Mouse (Mus musculus): Measurements from ENCODE around the gene Ptprt.

The Ptprt gene

GRCm38 (mm10) chr2:162581651-162582050 is 79.3 kb downstream of the Ptprt start:
- in situ Hi-C loops (cut with MboI), result no loop called here

- in situ Hi-C loops (cut with MboI), result no loop called here
Measured at GRCm38 (mm10) chr2:162577819-162578218, 83.1 kb downstream of the Ptprt start.

GRCm38 (mm10) chr2:162572851-162573250 is 88.1 kb downstream of the Ptprt start:
- in situ Hi-C loops (cut with MboI), result no loop called here

- in situ Hi-C loops (cut with MboI), result no loop called here
Measured at GRCm38 (mm10) chr2:162571037-162571436, 89.9 kb downstream of the Ptprt start.

- in situ Hi-C loops (cut with MboI), result no loop called here
Measured at GRCm38 (mm10) chr2:162568308-162569100, 92.4 kb downstream of the Ptprt start.

- in situ Hi-C loops (cut with MboI), result no loop called here
Measured at GRCm38 (mm10) chr2:162548312-162548711, 112.6 kb downstream of the Ptprt start.

GRCm38 (mm10) chr2:162531638-162532037 is 129.3 kb downstream of the Ptprt start:
- in situ Hi-C loops (cut with MboI), result no loop called here

GRCm38 (mm10) chr2:162528911-162529310 is 132.0 kb downstream of the Ptprt start:
- in situ Hi-C loops (cut with MboI), result no loop called here

GRCm38 (mm10) chr2:162515993-162516392 is 145.0 kb downstream of the Ptprt start:
- in situ Hi-C loops (cut with MboI), result no loop called here

GRCm38 (mm10) chr2:162513072-162513471 is 147.9 kb downstream of the Ptprt start:
- in situ Hi-C loops (cut with MboI), result no loop called here

GRCm38 (mm10) chr2:162512094-162512493 is 148.9 kb downstream of the Ptprt start:
- in situ Hi-C loops (cut with MboI), result no loop called here

- in situ Hi-C loops (cut with MboI), result no loop called here
Measured at GRCm38 (mm10) chr2:162509016-162509415, 151.9 kb downstream of the Ptprt start.

- in situ Hi-C loops (cut with MboI), result no loop called here
Measured at GRCm38 (mm10) chr2:162507664-162508063, 153.3 kb downstream of the Ptprt start.

GRCm38 (mm10) chr2:162504850-162505249 is 156.1 kb downstream of the Ptprt start:
- in situ Hi-C loops (cut with MboI), result no loop called here

GRCm38 (mm10) chr2:162499501-162499915 is 161.4 kb downstream of the Ptprt start:
- in situ Hi-C loops (cut with MboI), result no loop called here

GRCm38 (mm10) chr2:162498191-162498590 is 162.8 kb downstream of the Ptprt start:
- in situ Hi-C loops (cut with MboI), result no loop called here

- in situ Hi-C loops (cut with MboI), result no loop called here
Measured at GRCm38 (mm10) chr2:162484036-162484435, 176.9 kb downstream of the Ptprt start.

GRCm38 (mm10) chr2:162443106-162443505 is 217.8 kb downstream of the Ptprt start:
- in situ Hi-C loops (cut with MboI), result no loop called here

GRCm38 (mm10) chr2:162436646-162437045 is 224.3 kb downstream of the Ptprt start:
- in situ Hi-C loops (cut with MboI), result no loop called here

GRCm38 (mm10) chr2:162430171-162430570 is 230.8 kb downstream of the Ptprt start:
- in situ Hi-C loops (cut with MboI), result no loop called here

GRCm38 (mm10) chr2:162426114-162426513 is 234.8 kb downstream of the Ptprt start:
- in situ Hi-C loops (cut with MboI), result no loop called here

- in situ Hi-C loops (cut with MboI), result no loop called here
Measured at GRCm38 (mm10) chr2:162418181-162418580, 242.8 kb downstream of the Ptprt start.

- in situ Hi-C loops (cut with MboI), result no loop called here
Measured at GRCm38 (mm10) chr2:162413073-162413812, 247.7 kb downstream of the Ptprt start.
